Mouse (Mus musculus): ENCODE data around the gene Fam120a. TPM values are rescaled to one million over a fixed set of nuclear protein-coding genes. Genes with fewer than 3 reads are reported as not detected.

Fam120a gene
- polyA plus RNA-seq (2015; fragmentation: Nextera tagmentation; extraction: Ambion mirVana), result 24.8 and 26.8 TPM in 2 replicates

DNA sequence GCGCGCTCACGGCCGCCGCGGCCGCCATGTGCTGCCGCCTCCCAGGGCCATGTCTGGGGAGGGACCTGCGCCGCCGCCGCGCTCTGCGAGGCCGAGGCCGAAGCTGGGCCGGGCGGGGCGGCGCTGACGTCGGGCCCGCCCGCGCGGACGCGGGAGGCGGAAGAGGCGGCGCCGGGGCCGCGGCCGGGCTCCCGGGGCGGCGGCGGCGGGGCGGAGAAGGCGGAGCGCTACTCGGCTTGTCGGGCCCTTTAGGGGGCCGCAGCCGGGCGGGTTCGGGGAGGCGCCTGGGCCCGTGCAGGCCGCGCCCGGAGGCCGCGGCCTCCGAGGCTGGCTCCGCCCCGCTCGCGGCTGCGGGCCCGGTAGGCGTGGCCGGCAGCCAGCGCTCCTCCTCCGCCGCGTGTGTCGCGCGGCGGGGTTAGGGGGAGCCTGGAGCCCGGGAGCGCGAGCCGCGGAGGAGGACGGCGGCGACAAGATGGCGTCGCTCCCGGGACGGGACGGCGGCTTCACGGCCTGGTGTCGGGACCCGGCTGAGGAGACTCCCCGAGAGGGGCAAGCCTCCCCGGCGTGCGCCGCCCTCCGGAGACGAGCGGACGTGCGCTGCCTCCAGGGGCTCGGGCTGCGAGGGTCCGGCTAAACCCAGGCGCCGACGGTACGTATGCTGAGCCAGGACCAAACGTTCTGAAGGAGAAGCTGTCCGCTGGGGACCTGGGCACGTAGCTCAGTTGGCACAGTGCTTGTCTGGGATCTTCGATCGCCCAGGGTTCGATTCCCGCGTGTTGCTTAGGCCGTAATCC is at the start of gene Fam120a:
Gene Fam120a, minus strand, starts transcription at position 62 of the 794 bp plus-strand sequence.
- H3K27ac ChIP-seq (replicated peaks), result peak within 1 kb of the TSS; percentile 98
- peak; percentile 90 for ATAC-seq (ENCODE audit: insufficient number of reproducible peaks, low FRiP score, low TSS enrichment, low read depth)
- no peaks in the 10 kb centered on the region for H3K36me3 ChIP-seq
- H3K27me3 ChIP-seq, result no peaks in the 10 kb centered on the region
- WGBS, result under 1% methylated on average over 92 of the region's 116 CpGs
- H3K9ac ChIP-seq, result peak within 1 kb of the TSS; percentile 90
- peaks cover 45% of the 10 kb centered on the region for H3K4me1 ChIP-seq
- H3K4me3 ChIP-seq (replicated peaks), result peak within 1 kb of the TSS; percentile 87
- H3K9me3 ChIP-seq (replicated peaks), result no peaks in the 10 kb centered on the region
- peak within 1 kb of the TSS; percentile 89 for H3K4me2 ChIP-seq (replicated peaks)

GRCm38 (mm10) chr13:49017375-49017774 is 49.6 kb upstream of the Fam120a start:
- no peak overlapping the region for H3K4me2 ChIP-seq (replicated peaks)
- H3K4me1 ChIP-seq, result peaks cover 25% of the 10 kb centered on the region
- H3K4me3 ChIP-seq (replicated peaks), result no peak overlapping the region
- no peaks in the 10 kb centered on the region for H3K36me3 ChIP-seq
- no peaks in the 10 kb centered on the region for H3K27me3 ChIP-seq
- no peak overlapping the region for H3K9ac ChIP-seq
- H3K9me3 ChIP-seq (replicated peaks), result no peaks in the 10 kb centered on the region
- 94% methylated on average over 1 of the region's 1 CpGs for WGBS
- ATAC-seq (ENCODE audit: insufficient number of reproducible peaks, low FRiP score, low TSS enrichment, low read depth), result no peak
- H3K27ac ChIP-seq (replicated peaks), result no peak overlapping the region

DNA sequence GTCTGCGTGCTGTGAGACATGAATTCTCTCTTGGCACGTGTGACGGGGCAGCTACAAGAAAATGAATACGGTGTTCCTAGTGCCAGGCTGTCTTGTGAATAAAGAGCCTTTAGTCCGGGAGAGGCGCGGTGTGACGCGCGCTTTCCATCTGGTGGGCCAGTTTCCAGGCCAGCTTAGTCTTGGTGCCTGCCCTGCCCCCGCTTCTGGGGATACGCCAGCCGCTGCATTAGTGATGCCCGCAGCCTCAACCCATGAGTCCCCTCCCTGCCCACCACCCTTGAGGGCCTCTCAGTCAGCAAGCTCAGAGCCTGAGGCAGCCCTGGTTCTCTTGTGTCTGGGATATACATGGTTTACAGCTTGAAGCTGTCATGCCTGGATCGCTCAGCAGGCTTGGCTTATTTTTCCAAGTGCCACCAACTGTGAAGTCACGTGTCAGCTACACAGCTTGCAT is 48.5 kb upstream of the Fam120a start:
- Histone ChIP-seq H3K36me3 (no peaks in the 10 kb centered on the region), H3K4me3 (replicated peaks) (peak overlapping the region; percentile 25), H3K27ac (replicated peaks) (peak overlapping the region; percentile 96), H3K27me3 (no peaks in the 10 kb centered on the region), H3K9ac (no peak overlapping the region), H3K4me2 (replicated peaks) (peak overlapping the region; percentile 53), H3K9me3 (replicated peaks) (no peaks in the 10 kb centered on the region), H3K4me1 (peaks cover 25% of the 10 kb centered on the region)
- peak; percentile 90 for ATAC-seq (ENCODE audit: insufficient number of reproducible peaks, low FRiP score, low TSS enrichment, low read depth)
- WGBS, result 2% methylated on average over 16 of the region's 16 CpGs

GRCm38 (mm10) chr13:49015366-49016306 is 47.8 kb upstream of the Fam120a start:
- Histone ChIP-seq H3K9me3 (replicated peaks) (no peaks in the 10 kb centered on the region), H3K27ac (replicated peaks) (peak overlapping the region; percentile 96), H3K4me2 (replicated peaks) (peak overlapping the region; percentile 53), H3K4me1 (peaks cover 25% of the 10 kb centered on the region), H3K9ac (no peak overlapping the region), H3K36me3 (no peaks in the 10 kb centered on the region), H3K27me3 (no peaks in the 10 kb centered on the region), H3K4me3 (replicated peaks) (peak overlapping the region; percentile 25)
- 3% methylated on average over 30 of the region's 30 CpGs for WGBS
- peak; percentile 52 for ATAC-seq (ENCODE audit: insufficient number of reproducible peaks, low FRiP score, low TSS enrichment, low read depth)

DNA sequence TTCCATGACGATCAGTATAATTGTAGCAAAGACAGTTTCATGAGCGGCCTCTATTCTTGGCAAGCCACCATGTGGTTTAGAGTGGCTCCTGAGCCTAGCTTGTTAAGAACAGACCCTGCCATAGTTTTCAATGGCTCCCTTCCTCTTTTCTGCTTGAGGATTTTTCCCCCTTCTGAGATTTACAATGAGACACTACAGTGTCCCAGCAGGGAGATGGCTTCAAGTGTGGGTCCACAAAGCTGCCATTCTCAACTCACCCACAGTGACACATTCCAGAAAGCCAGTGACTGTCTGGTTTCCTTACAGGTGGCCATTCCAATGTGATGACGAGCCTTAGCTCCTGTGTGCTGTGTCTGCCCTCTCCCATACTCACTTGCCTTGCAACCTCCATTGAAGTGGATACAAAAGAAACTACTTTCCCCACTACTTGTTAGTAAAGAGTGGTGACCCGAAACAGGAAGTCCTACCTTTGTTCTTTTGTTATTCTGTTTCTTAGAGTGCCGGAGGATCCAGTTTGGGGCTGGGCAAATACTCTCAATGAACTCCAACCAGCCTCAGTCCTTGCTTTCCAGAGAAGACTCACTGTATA is 45.5 kb upstream of the Fam120a start:
- H3K27ac ChIP-seq (replicated peaks), result peak overlapping the region; percentile 69
- no peaks in the 10 kb centered on the region for H3K9me3 ChIP-seq (replicated peaks)
- no peak for ATAC-seq (ENCODE audit: insufficient number of reproducible peaks, low FRiP score, low TSS enrichment, low read depth)
- no peak overlapping the region for H3K4me3 ChIP-seq (replicated peaks)
- no peak overlapping the region for H3K4me2 ChIP-seq (replicated peaks)
- 39% methylated on average over 5 of the region's 5 CpGs for whole genome bisulfite sequencing
- no peak overlapping the region for H3K9ac ChIP-seq
- no peaks in the 10 kb centered on the region for H3K36me3 ChIP-seq
- no peaks in the 10 kb centered on the region for H3K27me3 ChIP-seq
- H3K4me1 ChIP-seq, result peaks cover 25% of the 10 kb centered on the region

DNA sequence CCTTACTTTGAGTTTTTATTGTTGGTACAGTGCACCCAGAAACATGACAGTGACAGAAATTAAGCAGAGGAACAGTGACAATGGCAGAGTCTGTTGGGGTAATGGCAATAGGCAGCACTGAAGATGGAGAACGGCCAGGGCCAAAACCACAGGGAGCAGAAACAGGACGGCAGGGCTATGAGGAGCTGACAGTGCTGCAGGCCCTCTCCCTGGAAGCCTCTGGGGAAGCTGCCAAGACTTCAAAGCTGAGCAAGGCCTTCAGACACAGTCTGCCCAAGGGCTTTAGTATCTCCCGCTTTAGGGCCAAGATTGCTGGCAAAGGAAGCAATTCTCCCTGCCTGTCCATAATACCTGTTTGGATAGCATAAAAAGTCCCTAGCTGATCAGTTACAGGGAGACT is 33.9 kb upstream of the Fam120a start:
- ATAC-seq (ENCODE audit: insufficient number of reproducible peaks, low FRiP score, low TSS enrichment, low read depth), result no peak
- 42% methylated on average over 3 of the region's 3 CpGs for WGBS
- Histone ChIP-seq H3K36me3 (no peaks in the 10 kb centered on the region), H3K4me2 (replicated peaks) (no peak overlapping the region), H3K27ac (replicated peaks) (no peak overlapping the region), H3K4me3 (replicated peaks) (no peak overlapping the region), H3K27me3 (no peaks in the 10 kb centered on the region), H3K9ac (no peak overlapping the region), H3K9me3 (replicated peaks) (no peaks in the 10 kb centered on the region), H3K4me1 (no peaks in the 10 kb centered on the region)

DNA sequence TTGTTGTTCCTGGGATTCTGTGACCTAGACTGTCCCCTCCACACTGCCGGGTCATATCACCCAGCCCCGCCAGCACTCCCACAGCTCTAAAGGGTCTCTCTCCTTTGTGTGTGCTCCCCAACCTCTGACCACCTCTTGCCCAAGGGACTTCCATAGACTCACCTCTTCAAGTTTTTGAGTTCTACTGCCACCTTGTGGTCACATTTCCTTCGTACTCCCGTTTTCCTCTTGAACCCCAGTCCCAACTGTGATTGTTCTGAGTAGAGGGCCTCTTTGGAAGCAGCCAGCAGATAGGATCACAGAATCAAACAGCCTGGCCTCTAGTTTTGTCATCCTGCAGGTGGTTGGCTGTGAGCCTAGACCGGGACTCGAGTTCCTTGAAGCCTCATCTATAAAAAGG is 30.8 kb upstream of the Fam120a start:
- H3K36me3 ChIP-seq, result no peaks in the 10 kb centered on the region
- no peaks in the 10 kb centered on the region for H3K4me1 ChIP-seq
- no peak for ATAC-seq (ENCODE audit: insufficient number of reproducible peaks, low FRiP score, low TSS enrichment, low read depth)
- no peak overlapping the region for H3K27ac ChIP-seq (replicated peaks)
- no peak overlapping the region for H3K9ac ChIP-seq
- H3K4me2 ChIP-seq (replicated peaks), result no peak overlapping the region
- no peaks in the 10 kb centered on the region for H3K27me3 ChIP-seq
- no peak overlapping the region for H3K4me3 ChIP-seq (replicated peaks)
- no peaks in the 10 kb centered on the region for H3K9me3 ChIP-seq (replicated peaks)
- 14% methylated on average over 6 of the region's 6 CpGs for WGBS

GRCm38 (mm10) chr13:48996731-48997130 is 28.9 kb upstream of the Fam120a start:
- Histone ChIP-seq H3K4me3 (replicated peaks) (no peak overlapping the region), H3K27ac (replicated peaks) (no peak overlapping the region), H3K4me2 (replicated peaks) (no peak overlapping the region), H3K27me3 (no peaks in the 10 kb centered on the region), H3K4me1 (no peaks in the 10 kb centered on the region), H3K9me3 (replicated peaks) (no peaks in the 10 kb centered on the region), H3K9ac (no peak overlapping the region), H3K36me3 (no peaks in the 10 kb centered on the region)
- WGBS, result 82% methylated on average over 4 of the region's 4 CpGs
- ATAC-seq (ENCODE audit: insufficient number of reproducible peaks, low FRiP score, low TSS enrichment, low read depth), result no peak

DNA sequence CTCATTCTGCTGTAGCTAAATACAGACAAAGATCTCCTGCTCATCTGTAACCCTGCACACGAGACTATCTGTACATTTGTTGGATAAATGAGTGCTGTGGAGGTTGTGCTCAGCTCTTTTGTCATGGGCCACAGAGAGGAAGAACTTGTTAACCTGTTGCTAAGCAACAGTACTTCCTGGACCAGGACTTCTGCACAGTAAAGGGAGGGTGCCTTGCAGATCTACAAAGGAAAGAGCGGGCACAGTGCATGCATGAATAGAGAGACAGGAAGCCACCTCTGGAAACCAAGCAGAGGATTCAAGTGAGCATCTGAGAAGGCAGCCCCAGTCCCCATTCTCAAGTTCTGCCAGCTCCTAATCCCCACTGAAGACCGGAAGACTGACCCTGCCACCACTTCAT is 27.1 kb upstream of the Fam120a start:
- WGBS, result 35% methylated on average over 3 of the region's 3 CpGs
- H3K4me1 ChIP-seq, result no peaks in the 10 kb centered on the region
- no peaks in the 10 kb centered on the region for H3K9me3 ChIP-seq (replicated peaks)
- no peak overlapping the region for H3K9ac ChIP-seq
- H3K36me3 ChIP-seq, result no peaks in the 10 kb centered on the region
- H3K4me2 ChIP-seq (replicated peaks), result no peak overlapping the region
- no peak overlapping the region for H3K4me3 ChIP-seq (replicated peaks)
- ATAC-seq (ENCODE audit: insufficient number of reproducible peaks, low FRiP score, low TSS enrichment, low read depth), result no peak
- H3K27ac ChIP-seq (replicated peaks), result no peak overlapping the region
- H3K27me3 ChIP-seq, result no peaks in the 10 kb centered on the region

DNA sequence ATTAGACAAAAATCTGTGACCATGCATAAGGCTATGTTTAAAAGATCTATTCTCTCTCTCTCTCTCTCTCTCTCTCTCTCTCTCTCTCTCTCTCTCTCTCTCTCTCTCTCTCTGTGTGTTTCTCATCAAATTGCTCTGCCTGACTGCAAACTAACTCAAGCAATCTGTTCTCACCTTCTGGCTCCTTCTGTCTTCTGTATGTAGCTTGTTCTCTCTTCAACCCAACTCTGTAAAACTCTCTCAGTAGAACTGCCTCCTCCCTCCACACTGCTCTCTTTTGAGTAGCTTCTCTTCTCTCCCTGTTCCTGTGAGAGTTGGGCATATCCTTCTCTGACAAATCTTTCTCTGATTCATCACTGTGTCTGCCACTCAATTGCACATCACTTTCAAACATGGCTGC is 25.1 kb upstream of the Fam120a start:
- Histone ChIP-seq H3K9ac (no peak overlapping the region), H3K4me1 (no peaks in the 10 kb centered on the region), H3K4me2 (replicated peaks) (no peak overlapping the region), H3K27ac (replicated peaks) (no peak overlapping the region), H3K36me3 (no peaks in the 10 kb centered on the region), H3K9me3 (replicated peaks) (no peaks in the 10 kb centered on the region), H3K4me3 (replicated peaks) (no peak overlapping the region), H3K27me3 (no peaks in the 10 kb centered on the region)
- no peak for ATAC-seq (ENCODE audit: insufficient number of reproducible peaks, low FRiP score, low TSS enrichment, low read depth)

DNA sequence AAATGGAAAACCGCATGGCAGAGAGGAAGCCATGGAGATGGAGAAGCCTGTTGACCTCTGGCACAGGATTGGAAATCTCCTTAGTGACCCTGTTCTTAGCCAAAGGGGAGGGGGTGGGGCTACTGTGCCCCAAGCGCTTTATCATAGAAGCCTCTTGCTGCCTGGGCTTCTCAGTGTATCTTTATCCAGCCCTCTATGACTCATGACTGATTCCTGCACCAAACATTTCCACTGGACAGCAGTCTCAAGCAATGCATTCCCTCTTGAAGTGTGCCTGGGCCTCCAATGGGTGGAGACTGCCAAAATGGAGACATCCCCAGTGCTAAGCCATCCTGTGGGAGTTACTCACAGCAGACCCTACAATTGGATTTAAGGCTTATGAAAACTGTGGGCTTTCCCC is 22.3 kb upstream of the Fam120a start:
- Histone ChIP-seq H3K9ac (no peak overlapping the region), H3K4me2 (replicated peaks) (no peak overlapping the region), H3K27ac (replicated peaks) (no peak overlapping the region), H3K27me3 (no peaks in the 10 kb centered on the region), H3K4me1 (no peaks in the 10 kb centered on the region), H3K4me3 (replicated peaks) (no peak overlapping the region), H3K9me3 (replicated peaks) (no peaks in the 10 kb centered on the region), H3K36me3 (no peaks in the 10 kb centered on the region)
- no peak for ATAC-seq (ENCODE audit: insufficient number of reproducible peaks, low FRiP score, low TSS enrichment, low read depth)
- WGBS, result 85% methylated on average over 2 of the region's 2 CpGs
